Mouse (Mus musculus): Measurements from ENCODE around the gene Rtn4r.

- TF ChIP-seq CTCF (IDR thresholded peaks at IDR 0.05; ENCODE audit: low read depth) (no peak), EP300 (IDR thresholded peaks at IDR 0.05; ENCODE audit: low read depth) (no peak)
Observed at GRCm38 (mm10) chr16:18181398-18181797, 54.0 kb downstream of the Rtn4r start.
